Mouse (Mus musculus) embryonic fibroblast, embryonic 13.5 days (primary cell): ENCODE results near the gene Chgb. TPM values are rescaled to one million over a fixed set of nuclear protein-coding genes. Genes with fewer than 3 reads are reported as not detected.

Source experiments
- H3K27ac ChIP-seq: 2 replicates; pipeline ENCODE4 v1.5.1; 2012; ENCODE audit warnings: low read length, control low read depth, inconsistent platforms; ENCODE audit not compliant: insufficient read depth
- H3K4me1 ChIP-seq: 2 replicates; pipeline ENCODE4 v1.6.1; 2011; ENCODE audit warnings: low read length; ENCODE audit not compliant: control insufficient read depth, insufficient read depth
- H3K4me3 ChIP-seq: 2 replicates; pipeline ENCODE4 v1.5.1; 2011; ENCODE audit warnings: mild to moderate bottlenecking, control low read depth, low read length; ENCODE audit not compliant: insufficient read depth
- CTCF ChIP-seq: IDR thresholded peaks from 2 replicates; pipeline ENCODE4 v1.5.1; 2011; ENCODE audit warnings: mild to moderate bottlenecking, control low read depth, low read length, moderate library complexity, borderline replicate concordance; ENCODE audit not compliant: insufficient read depth
- POLR2A ChIP-seq: IDR thresholded peaks from 2 replicates; pipeline ENCODE4 v1.6.1; 2011; ENCODE audit warnings: low read depth, mild to moderate bottlenecking, control low read depth, low read length, moderate library complexity
- polyA plus RNA-seq: library from polyadenylated mRNA; stranded (reverse); fragments of >200 nt; gene quantifications from 2 replicates; pipeline ENCODE4 v1.2.4, GENCODE M21; 2011; ENCODE audit warnings: low read depth; ENCODE audit not compliant: missing spikeins, insufficient read length

Gene Chgb
- polyA plus RNA-seq, 1 experiment: not detected

GRCm38 (mm10) chr2:132752398-132752797, 28.7 kb upstream of the Chgb start:
- no peak overlapping the region for H3K4me3 ChIP-seq
- H3K4me1 ChIP-seq: no peaks in the 10 kb centered on the region
- TF ChIP-seq POLR2A: no peak
- TF ChIP-seq CTCF: no peak
- H3K27ac ChIP-seq: no peak overlapping the region

- Histone ChIP-seq H3K4me3 (no peak overlapping the region), H3K27ac (no peak overlapping the region), H3K4me1 (no peaks in the 10 kb centered on the region)
- TF ChIP-seq POLR2A: no peak
- TF ChIP-seq CTCF: no peak
Measured at GRCm38 (mm10) chr2:132753137-132753536, 27.9 kb upstream of the Chgb start.

GRCm38 (mm10) chr2:132757911-132758310, 23.2 kb upstream of the Chgb start:
- Histone ChIP-seq H3K4me3 (no peak overlapping the region), H3K27ac (no peak overlapping the region), H3K4me1 (no peaks in the 10 kb centered on the region)
- no peak for TF ChIP-seq CTCF
- no peak for TF ChIP-seq POLR2A

- no peak for TF ChIP-seq CTCF
- no peak overlapping the region for H3K4me3 ChIP-seq
- H3K4me1 ChIP-seq: no peaks in the 10 kb centered on the region
- no peak overlapping the region for H3K27ac ChIP-seq
Measured at GRCm38 (mm10) chr2:132770822-132771221, 10.3 kb upstream of the Chgb start.

- H3K4me1 ChIP-seq: no peaks in the 10 kb centered on the region
- TF ChIP-seq POLR2A: no peak
- no peak for TF ChIP-seq CTCF
- H3K4me3 ChIP-seq: no peak overlapping the region
- H3K27ac ChIP-seq: no peak overlapping the region
Measured at GRCm38 (mm10) chr2:132781439-132782068, 476 bp downstream of the Chgb start.

GRCm38 (mm10) chr2:132784039-132784438, 3.0 kb downstream of the Chgb start:
- H3K27ac ChIP-seq: no peak overlapping the region
- TF ChIP-seq CTCF: no peak
- no peak for TF ChIP-seq POLR2A
- no peaks in the 10 kb centered on the region for H3K4me1 ChIP-seq
- H3K4me3 ChIP-seq: no peak overlapping the region

GRCm38 (mm10) chr2:132793441-132794203, 12.5 kb downstream of the Chgb start:
- Histone ChIP-seq H3K27ac (no peak overlapping the region), H3K4me3 (no peak overlapping the region), H3K4me1 (no peaks in the 10 kb centered on the region)
- TF ChIP-seq CTCF: no peak
- no peak for TF ChIP-seq POLR2A

- no peak overlapping the region for H3K4me3 ChIP-seq
- no peak overlapping the region for H3K27ac ChIP-seq
- TF ChIP-seq POLR2A: no peak
- no peak for TF ChIP-seq CTCF
Measured at GRCm38 (mm10) chr2:132794204-132794586, 13.1 kb downstream of the Chgb start.

GRCm38 (mm10) chr2:132802976-132803375, 21.9 kb downstream of the Chgb start:
- Histone ChIP-seq H3K27ac (no peak overlapping the region), H3K4me1 (no peaks in the 10 kb centered on the region), H3K4me3 (no peak overlapping the region)
- no peak for TF ChIP-seq CTCF
- TF ChIP-seq POLR2A: no peak

More at GRCm38 (mm10) chr2:132794204-132794586, 13.1 kb downstream of the Chgb start:
- no peaks in the 10 kb centered on the region for H3K4me1 ChIP-seq
